Mouse (Mus musculus) gastrocnemius, adult 18-20 months (tissue): ENCODE measurements around the gene F11r. TPM values are rescaled to one million over a fixed set of nuclear protein-coding genes. Genes with fewer than 3 reads are reported as not detected.

Experiments used
- DNase-seq: peaks from one replicate; pipeline ENCODE4 v3.0.0; 2021; ENCODE audit warnings: low spot score
- long read RNA-seq, 2 experiments: library from polyadenylated mRNA; stranded (forward); transcript quantifications; one replicate each; pipeline ENCODE4 v2.0.0; 2021
- total RNA-seq, 2 experiments: library from RNA; stranded (reverse); gene quantifications; 2 replicates each; pipeline ENCODE4 v1.2.3; 2021

F11r gene
- total RNA-seq: 1 to 10 TPM; 3.7 to 7.0 TPM
- long read RNA-seq, experiment 1, partial matches to known transcripts: 0 of 1 reads
- long read RNA-seq, experiment 1, other reads (novel, unspliced or antisense): 1 of 1 reads
- long read RNA-seq, experiment 2: 0 reads

DNA sequence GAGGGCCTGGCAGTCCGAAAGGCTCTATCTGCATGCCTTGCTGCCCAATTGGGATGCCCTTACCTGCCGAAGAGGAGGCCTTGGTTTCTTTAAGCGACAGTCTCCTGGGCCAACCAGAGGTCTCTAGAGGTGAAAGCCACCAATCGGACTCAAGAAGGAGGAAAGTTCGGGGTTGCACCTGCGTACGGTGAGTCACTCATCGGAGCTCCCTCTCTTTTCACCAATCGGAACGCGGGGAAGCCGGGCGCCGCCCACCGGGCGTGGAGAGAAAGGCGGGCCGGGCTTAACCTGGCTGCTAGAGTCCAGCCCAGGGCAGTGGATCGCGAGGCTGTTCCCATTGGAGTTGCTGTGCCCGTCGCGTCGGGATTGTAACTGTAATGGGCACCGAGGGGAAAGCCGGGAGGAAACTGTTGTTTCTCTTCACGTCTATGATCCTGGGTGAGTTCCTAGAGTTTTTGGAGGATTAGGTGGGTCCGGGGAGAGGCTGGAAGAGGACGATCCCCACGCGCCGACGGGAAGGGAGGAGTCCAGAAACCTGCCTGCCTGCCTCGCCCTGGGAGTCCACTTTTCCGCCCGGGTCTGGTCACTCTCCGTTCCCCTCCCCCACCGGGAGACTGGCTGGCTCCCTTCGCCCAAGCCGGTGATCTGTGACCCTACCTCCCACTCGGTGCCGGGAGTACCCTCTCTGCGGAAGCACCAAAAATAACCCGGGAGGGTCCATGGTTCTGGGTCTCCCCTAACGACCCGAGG is at the start of gene F11r:
Gene F11r, plus strand, starts transcription at position 272 of the 750 bp plus-strand sequence.
- DNase-seq: peak; percentile 30

DNA sequence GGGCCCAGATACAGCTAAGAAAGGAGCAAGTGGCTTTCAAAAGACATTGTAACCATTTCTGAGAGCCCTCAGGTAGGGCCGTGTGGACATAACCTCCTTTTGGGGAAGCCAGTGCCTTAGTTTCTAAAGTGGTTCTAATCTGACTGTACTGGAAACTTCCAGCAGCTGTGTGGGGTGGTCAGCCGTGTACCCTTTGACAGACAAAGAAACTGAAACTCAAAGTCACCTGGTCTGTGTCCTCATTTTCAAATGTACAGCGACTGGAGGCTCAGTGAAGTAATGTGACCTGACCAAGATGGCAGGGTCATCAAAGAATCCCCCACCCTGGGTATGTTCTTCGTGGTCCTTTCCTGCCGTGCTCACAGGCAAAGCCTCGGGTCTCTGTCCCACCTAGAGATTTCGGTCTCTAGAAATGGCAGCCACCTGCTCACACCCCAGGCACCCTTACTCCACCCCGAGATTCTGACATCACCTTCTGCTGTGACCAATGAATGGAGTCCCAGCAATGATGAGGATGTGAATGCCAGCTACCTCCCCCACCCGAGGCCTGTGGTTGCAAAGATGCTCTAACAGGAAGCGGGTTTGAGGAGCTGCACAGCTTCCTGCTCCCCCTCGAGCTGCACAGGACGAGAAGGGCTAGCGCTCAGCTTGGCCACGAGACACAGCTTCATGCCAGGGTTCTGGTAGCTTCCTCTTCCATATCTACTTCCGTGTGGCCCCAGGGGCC is 48.8 kb upstream of the F11r start, which contains the start of gene Arhgap30:
Gene Arhgap30, plus strand, starts transcription at position 579 of the 727 bp plus-strand sequence.
- DNase-seq: peak; percentile 18

DNA sequence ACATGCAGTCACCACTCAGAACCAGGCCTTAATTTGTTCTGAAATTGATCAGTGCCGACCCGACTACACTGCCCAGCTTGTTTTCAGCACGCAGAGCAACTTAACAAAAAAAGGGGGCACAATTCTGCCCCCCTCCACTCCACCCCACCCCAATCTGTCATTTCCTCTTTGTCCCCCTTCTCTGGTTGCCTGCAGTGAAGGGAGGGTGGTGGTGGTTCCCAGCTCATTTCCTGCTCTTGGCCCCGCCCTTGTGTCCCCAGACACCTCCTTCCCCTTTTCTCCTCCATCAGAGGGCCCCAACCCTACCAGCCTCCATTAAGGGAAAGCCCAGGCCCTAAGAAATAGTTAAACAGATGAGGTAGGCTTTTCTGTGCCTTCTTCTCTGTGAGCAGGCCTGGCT is 47.2 kb upstream of the F11r start:
- no peak for DNase-seq

DNA sequence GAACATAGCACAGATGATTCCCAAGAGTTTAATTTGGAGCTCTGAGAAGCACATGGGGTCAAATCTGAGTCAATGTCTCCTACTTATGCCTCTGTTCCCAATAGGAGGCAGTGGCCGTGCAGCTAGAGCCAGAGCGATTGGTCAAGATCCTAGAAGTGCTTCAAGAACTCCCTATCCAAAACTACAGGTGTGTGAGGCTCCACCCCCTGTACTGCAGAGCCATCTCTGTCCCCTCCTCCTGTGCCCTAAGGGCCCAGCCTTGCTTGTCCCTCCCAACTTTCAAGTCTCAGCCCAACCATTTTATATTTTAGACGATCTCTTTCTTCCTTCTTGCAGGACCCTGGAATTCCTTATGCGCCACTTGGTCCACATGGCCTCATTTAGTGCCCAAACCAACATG is 35.5 kb upstream of the F11r start:
- no peak for DNase-seq

DNA sequence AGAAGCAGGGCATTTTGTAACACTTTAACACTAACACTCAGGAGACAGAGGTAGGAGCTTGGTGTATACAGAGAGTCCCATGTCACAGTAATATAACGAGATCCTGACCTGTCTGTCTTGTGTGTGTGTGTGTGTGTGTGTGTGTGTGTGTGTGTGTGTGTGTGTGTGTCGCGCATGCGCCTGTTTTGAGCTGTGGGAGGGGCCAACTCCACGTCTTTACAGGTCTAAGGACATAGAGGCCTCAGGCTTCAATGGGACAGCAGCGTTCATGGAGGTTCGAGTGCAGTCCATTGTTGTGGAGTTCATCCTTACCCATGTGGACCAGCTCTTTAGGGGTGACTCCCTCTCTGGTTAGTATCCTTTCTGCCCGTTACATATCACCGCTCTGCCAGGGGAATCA is 34.3 kb upstream of the F11r start:
- no peak for DNase-seq

DNA sequence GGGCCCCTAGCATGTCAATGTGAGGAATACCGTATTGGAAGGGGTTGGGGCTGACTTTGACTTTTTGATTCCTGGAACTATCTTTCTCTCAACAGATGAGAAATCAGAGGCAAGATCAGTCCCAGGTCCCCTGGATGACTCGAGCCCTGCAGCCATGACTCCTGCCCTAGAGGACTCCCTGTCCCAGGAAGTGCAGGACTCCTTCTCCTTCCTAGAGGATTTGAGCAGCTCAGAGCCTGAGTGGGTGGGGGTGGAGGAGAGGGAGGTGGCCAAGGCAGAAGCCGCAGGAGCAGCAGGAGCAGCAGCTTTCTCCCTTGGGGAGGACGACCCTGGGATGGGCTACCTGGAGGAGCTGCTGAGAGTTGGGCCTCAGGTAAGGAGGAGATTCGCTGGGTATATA is 30.1 kb upstream of the F11r start:
- no peak for DNase-seq

DNA sequence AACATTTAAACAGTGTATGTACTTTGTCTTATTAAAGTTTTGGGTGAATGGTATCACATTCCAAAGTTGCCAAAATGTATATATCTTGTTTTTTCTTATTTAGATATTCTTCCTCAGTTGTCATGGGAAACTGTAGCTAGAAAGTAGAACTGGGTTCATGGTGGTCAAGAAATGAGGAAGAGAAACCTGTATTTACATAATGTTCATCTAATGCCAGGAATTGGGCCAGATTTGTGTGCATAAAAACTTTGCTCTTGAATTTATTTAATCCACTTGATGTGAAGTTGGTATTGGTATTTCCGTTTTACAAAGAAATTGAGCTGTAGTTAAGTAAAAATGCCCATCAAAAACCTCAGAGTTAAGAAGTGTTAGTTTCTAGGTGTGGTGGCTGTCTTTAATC is 27.1 kb upstream of the F11r start:
- DNase-seq: no peak

DNA sequence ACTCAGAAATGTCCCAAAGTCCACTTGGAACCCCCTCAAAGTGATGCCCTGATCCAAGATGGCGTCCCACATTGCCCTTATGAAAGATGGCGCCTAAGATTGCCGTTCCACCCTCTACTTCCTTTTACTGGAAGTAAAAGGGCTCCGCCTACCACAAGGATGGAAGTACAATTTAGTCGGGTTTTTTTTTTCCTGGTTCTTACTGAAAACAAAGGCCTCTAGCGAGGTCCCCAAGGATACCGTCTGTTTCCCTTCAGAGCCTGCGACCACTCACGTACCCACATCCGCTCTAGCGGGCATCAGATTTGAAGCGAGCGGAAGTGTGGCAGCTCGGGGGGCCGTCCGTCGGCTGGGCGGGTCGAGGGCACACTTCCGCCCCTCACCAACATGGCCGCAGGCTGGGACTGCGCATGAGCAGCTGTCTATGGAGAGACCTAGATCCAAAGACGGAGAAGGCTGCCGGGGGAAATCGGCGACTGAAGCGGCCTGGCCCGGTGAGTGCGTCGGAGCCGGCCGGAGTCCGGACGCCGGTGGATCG is 26.3 kb upstream of the F11r start, which contains the start of gene Usf1:
Gene Usf1, plus strand, starts transcription at position 367 of the 538 bp plus-strand sequence.
- DNase-seq: peak; percentile 94

DNA sequence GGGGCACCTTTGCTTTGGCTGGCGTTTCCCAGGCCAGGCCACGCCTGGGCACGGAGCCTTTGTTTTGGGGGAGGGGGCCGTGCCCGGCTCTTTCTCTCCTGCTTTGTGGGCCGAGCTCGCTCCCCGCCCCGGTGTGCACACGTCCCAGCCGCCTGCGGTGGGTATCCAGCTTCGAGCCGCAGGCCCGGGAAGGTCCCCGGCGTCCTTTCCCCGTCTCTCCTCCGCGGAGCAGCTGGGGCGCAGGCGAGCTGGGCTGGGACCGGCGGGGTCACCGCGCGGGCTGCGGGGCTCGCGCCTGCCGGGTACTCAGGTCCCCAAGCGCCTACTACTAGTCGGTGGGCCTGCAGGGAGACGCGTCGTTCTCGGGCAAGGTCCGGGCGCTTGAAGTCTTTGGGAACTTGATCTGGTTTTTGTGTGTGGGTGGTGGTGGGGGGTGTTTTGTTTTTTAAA is 25.8 kb upstream of the F11r start:
- no peak for DNase-seq

DNA sequence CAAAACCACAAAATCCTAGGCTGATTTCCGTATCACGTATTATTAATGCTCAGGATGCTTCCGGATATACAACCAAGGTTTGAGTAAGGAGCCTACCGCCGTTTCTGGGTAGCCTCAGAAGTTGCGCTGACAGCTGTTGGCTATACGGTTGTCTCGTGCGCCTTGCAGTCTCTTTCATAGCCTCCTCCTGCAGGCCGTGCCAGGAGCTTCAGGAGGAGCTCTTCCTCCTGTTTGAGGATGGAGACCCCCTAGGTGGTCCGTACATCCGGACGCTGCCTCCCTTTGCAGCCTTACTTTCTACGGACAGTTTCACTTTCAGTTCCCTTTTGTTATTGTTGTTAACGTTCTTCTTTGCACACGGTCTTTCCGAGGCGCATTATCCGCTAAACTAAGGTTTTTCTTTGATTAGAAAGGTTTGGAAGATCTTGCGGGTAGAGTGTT is 25.3 kb upstream of the F11r start:
- DNase-seq: no peak

DNA sequence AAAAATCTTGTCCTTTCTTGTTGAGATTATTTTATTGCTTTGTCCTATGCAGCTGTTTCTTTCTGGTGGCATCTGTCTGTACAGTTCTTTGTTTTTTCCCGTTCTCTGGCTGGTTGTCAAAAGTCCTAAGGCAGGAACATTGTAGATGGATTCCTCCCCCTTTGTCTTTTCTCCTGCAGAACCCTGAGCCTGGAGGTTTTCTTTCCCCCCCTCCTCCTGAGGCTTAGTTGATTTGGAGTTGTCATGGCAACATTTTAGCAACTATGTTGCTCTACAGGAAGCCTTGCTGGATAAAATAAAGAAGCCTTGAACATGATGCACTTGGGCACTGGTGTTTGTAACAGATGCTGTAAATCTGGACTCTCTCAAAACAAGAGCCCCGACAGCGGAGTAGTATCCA is 24.9 kb upstream of the F11r start:
- DNase-seq: no peak

DNA sequence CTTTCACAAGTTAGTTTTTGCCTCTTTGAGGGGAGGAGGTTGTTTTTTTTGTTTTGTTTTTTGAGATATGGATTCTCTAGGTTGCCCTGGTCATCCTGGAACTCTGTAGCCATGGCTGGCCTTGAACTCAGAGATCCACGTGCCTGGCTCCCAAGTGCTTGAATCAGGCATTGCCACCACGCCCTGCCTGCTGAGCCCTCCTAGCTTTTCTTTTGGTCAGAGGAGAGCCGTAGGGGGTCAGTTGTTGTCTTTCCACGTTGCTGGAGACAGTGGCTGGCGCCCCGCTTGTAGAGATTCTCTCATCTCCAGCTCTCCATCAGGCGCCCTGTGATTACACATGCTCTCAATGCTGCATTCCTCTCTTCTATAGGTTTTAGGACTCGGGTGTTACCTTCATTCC is 23.7 kb upstream of the F11r start:
- no peak for DNase-seq

DNA sequence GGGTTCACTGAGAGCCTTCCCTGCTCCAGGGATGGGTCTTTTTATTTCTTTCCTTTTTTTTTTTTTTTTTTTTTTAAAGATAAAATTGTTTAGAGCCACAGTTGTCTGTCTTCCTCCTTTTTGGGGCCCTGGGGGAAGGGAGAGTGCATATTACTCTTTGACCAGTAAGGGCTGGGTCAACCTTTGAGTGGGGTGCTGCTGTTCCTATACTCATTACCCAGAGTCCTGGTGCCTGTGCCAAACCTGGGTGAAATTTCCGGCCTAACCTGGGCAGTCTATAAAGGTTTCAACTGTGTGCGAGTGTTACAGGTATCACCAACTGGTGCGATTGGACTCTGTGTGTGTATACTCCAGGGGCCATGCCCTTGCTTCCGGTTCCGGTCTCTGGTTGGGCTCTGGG is 18.7 kb upstream of the F11r start, which contains the start of gene Tstd1:
Gene Tstd1, plus strand, starts transcription at position 213 of the 400 bp plus-strand sequence.
- DNase-seq: no peak

DNA sequence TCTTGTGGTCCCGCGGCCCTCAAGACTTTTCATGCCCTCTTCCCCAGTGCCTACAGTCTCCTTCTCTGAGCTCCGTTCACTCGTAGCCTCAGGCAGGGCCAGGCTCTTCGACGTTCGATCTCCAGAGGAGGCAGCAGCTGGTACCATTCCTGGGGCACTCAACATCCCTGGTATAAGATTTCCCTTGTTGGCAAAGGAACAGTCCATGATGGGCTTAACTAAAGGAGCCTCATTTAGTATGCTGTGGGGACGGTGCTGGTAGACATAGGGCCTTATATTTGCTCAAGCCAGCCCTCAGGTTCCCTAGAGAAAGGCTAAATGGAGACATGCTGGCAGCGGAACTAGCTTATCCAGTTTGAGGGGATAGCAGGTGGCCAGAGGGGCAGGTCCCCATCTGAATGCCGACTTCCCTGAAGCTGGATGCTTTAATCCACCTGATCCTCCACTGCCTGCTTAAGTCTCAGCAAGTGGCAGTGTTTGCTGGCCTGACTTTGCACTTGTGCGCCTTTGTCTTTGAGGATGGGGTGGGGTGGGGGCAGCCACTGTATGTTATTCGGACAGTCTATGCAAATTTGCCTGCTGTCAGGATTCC is 17.9 kb upstream of the F11r start:
- DNase-seq: no peak

DNA sequence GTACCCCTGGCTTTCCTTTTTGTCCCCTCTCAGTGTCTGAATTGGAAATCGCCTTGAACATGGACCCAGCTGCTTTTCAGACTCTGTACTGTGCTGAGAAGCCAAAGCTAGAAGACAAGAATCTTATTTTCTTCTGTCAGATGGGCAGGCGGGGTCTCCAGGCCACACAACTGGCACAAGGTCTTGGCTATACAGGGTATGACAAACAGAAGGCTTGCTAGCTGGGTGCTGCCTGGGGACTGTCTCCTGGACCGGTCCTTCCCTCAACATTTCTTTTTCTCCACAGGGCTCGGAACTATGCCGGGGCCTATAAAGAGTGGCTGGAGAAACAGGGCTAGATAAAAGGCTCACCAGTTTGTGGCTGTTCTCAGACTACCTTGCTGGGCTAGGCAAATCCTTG is 17.4 kb upstream of the F11r start:
- DNase-seq: no peak

DNA sequence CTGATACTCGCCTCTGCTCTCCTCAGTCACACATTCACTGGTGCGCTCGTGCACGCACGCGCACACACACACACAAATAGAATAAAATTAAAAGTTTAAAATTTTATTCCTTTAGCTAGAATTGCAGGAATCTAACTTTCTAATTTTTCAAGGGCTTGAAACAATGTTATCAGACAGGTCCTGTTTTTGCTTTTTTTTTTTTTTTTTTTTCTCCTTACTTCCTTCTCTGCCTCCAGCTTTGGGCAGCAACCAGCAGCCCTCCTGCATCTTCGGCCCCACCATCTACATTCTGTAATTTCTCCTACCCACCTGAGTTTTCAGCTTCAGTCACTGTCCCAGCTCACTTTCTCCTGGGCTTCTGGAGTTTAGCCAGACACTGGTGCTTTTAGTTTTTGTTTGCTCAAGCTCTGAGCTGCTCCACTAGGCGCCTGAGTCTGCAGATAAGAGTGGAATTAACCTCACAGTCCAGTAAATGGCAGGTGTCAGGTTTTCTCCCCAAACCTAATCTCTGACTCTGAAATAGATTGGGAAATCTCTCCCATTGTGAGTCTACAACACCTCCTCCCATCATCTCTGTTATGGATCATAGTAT is 14.7 kb upstream of the F11r start:
- no peak for DNase-seq

DNA sequence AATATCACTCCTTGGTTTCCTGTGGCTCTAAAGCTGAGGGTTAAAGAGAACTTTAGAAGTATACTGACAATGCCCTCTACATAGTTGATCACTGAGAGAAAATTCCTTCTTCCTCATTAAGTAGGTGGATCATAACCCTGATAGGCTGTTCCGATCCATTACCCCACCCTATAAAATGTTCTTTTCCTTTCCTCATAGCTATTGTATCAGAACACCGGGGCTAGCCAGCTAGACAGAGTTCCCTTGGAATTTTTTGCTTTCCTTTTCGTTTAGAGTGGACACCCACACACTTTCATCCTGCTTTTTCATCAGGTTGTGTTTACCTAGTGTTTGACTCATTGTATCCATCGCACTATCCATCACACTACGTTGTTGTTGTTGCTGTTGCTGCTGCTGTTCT is 12.7 kb upstream of the F11r start:
- DNase-seq: no peak

DNA sequence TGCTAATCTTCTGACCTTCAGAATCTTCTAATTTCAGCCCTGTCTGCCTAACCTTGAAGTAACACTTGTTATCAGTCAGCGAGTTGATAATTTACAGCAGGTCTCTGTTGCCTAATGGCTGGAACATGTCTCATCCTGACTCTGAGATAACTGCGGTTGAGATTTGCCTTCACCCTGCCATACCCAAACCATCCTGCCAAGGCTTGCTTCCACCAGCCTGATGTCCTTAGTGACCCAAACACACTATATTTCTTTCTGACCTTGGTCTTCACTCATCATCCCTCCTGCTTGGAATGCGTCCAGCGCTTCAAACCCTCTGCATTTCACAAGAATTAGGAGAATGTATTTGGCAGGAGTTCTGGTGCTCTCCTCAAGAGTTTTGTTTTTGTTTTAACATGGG is 12.2 kb upstream of the F11r start:
- DNase-seq: no peak

DNA sequence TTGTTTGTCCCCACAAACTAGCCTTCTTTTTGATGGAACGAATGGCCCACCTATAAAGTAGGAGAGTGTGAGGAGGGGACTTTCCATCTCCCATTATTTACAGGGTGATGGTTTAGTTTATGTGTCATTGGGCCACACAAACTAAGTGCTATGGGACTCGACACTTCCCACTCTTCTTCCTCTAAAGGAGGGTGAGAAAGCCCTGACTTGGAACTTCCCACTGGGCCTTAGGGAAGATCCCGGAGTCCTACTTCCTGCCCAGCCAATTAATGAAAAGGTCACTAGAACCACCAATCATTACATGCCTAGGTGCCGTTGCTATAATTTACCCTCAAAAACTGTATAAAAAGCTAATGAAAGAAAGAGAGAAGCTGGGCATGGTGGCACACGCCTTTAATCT is 5.2 kb upstream of the F11r start:
- DNase-seq: no peak

DNA sequence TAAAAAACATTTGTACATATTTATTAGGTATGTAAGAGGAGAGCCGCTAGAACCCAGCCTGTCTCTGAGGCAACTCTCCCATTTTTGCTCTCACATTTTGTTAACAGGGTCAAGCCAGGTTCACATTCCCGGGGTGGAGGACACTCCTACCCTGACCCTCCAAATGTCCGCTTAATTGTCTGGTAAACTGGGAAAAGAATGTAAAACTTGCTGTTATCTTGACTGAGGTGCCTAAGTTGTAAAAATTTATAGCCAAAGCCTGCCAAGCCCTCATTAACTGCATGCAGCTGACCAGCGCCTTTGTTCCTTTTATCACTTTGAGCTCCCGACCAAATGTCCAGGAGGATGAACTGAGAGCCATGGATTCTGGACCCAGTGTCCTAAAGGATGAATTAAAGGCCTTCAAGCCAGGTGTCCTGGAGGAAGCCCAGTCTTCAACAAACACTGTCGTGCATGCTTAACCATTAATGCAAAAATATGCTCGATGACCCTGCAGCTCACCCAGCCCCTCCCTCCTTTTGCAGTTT is 2.0 kb upstream of the F11r start:
- no peak for DNase-seq

DNA sequence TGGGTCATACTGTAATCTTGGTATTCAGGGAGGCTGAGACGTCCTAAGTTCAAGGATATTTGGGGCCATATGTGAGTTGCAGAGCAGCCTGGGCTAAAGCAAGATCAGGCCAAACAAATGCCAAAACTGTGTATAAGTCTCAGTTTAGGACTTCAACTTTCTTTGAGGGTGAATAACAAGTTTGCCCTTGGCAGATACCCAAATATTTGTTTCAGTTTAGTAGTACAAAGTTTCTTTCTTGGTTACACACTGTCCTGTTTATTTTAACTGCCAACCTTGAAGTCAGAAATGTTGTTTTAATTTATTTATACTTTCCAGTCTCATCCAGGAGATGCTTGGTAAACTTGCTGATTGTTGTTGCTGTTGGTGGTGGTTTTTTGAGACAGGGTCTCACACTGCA is 1.4 kb upstream of the F11r start:
- no peak for DNase-seq
